Mouse (Mus musculus) effector memory CD4-positive, alpha-beta T cell, adult 7 months (primary cell): Measurements from ENCODE around the gene Rasgef1b. TPM values are rescaled to one million over a fixed set of nuclear protein-coding genes. Genes with fewer than 3 reads are reported as not detected.

Experiments
- polyA plus RNA-seq: library from polyadenylated mRNA; unstranded; fragments of 100-300 nt; shearing (Covaris generic); gene quantifications from one replicate; pipeline ENCODE4 v1.2.1, GENCODE M21; 2017

Gene Rasgef1b
- 13.1 TPM for polyA plus RNA-seq

GRCm38 (mm10) chr5:99728649-99729212 lies at the start of gene Rasgef1b:
Gene Rasgef1b, minus strand, starts transcription at chr5:99729065.

Other genes starting within 250 kb of the Rasgef1b start
- 0.82 TPM for gene Vamp9, start 177.2 kb upstream of the Rasgef1b start, polyA plus RNA-seq
- 384 TPM for gene Hnrnpd, start 249.9 kb upstream of the Rasgef1b start, polyA plus RNA-seq
- not detected for gene 4930524J08Rik, start 250.0 kb upstream of the Rasgef1b start, polyA plus RNA-seq